Mouse (Mus musculus): ENCODE measurements around the gene Ccdc33.

DNA sequence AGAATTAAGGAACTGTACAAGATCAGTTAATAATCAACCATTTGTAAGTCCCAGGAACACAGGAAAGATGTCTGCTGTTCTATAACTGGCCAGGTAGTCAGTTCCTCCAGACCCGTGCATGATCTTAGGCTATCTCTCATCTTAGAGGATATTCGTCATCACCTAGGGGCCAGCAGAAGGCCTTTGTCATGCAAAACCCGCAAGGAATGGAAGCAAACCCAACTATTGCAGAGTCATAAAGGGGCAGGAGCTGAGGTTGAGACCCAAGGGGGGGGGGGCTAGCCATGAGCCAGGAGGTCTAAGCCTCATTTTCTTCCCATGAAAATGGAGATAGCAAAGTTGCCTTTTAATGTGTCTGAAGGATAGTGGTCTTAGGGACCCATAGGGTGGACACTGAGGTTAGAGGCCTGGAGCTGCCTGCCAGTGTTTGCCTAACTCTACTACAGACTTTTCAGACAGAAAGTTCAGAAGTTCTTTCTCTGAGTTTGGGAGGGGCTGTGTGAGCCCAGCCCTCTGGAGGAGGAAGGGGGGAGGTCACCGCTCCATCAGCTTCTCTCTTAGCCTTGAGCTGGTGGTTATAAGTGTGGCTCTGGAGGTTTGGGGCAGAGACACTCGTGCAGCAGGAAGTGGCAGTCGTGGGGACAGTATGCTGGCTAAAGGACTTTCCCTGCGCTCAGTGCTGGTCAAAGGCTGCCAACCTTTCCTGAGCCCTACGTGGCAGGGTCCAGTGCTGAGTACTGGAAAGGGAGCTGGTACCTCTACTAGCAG, 104.0 kb downstream of the Ccdc33 start:
- TF ChIP-seq POLR2A (IDR thresholded peaks at IDR 0.05; ENCODE audit: borderline replicate concordance, insufficient read depth, low read length) (no peak), CTCF (IDR thresholded peaks at IDR 0.05; ENCODE audit: borderline replicate concordance, insufficient read depth, low read depth, low read length) (no peak)

Data from cerebellum, adult 2 months (tissue).